Comparison of ENCODE assay signal across 9 mouse cellular contexts in genomic region chr1:191403074-191403473, GRCm38 (mm10). TPM values are rescaled to one million over a fixed set of nuclear protein-coding genes. Genes with fewer than 3 reads are reported as not detected.
DNase-seq lines count a peak whose midpoint lies in the region; ATAC-seq and TF ChIP-seq lines count a peak whose summit lies in the region.
"Had no signal": no experiment of that assay in that cellular context is flagged by ENCODE, and none has a peak within 500 bp of the region (broad histone marks: within the 10 kb centered on the region; RNA-seq: fewer than 3 reads in every experiment).

Gene Ppp2r5a, minus strand, starts transcription at chr1:191403272.

- H3K4me1 ChIP-seq in hindbrain, embryonic 12.5 days = no peaks in the 10 kb centered on the region
- H3K4me1 ChIP-seq in hindbrain, embryonic 13.5 days (replicated peaks) = no peaks in the 10 kb centered on the region
- H3K4me1 ChIP-seq in CH12.LX (ENCODE audit: control insufficient read depth in 1 of 2, insufficient read depth in 2 of 2) = peaks cover 8 to 29% of the 10 kb centered on the region in 2 experiments; a peak in 3 of 4 replicates
- H3K4me1 ChIP-seq in embryonic facial prominence, embryonic 13.5 days = peaks cover 4% of the 10 kb centered on the region; the same call in 1 of the 2 replicates
- peaks cover 4% of the 10 kb centered on the region for H3K4me1 ChIP-seq in liver, embryonic 13.5 days (replicated peaks)

- TF ChIP-seq POLR2A in CH12.LX (IDR thresholded peaks at IDR 0.05; ENCODE audit: low read depth, low read length) = no peak

- H3K79me2 ChIP-seq in CH12.LX (replicated peaks; ENCODE audit: control insufficient read depth, extremely low read depth, insufficient read depth, poor library complexity, severe bottlenecking) = no peaks in the 10 kb centered on the region

- no peak within 1 kb of the TSS for H3K4me3 ChIP-seq in hindbrain, embryonic 12.5 days
- no peak within 1 kb of the TSS for H3K4me3 ChIP-seq in hindbrain, embryonic 13.5 days
- no peak within 1 kb of the TSS for H3K4me3 ChIP-seq in CH12.LX (replicated peaks in 1 of 3; ENCODE audit: low read depth in 2 of 3, low read length in 2 of 3, poor library complexity in 1 of 3)
- H3K4me3 ChIP-seq in embryonic facial prominence, embryonic 13.5 days = no peak within 1 kb of the TSS
- no peak within 1 kb of the TSS for H3K4me3 ChIP-seq in liver, embryonic 13.5 days (replicated peaks)
- H3K4me3 ChIP-seq: neural tube, embryonic 13.5 days had no signal

- no peaks in the 10 kb centered on the region for H3K27me3 ChIP-seq in hindbrain, embryonic 12.5 days
- 0 out of 2 replicates have a peak, but pooled peaks cover 3% of the 10 kb centered on the region for H3K27me3 ChIP-seq in hindbrain, embryonic 13.5 days
- peaks cover 3% of the 10 kb centered on the region for H3K27me3 ChIP-seq in CH12.LX (replicated peaks)
- 0 out of 2 replicates have a peak, but pooled peaks cover 3% of the 10 kb centered on the region for H3K27me3 ChIP-seq in embryonic facial prominence, embryonic 13.5 days
- no peaks in the 10 kb centered on the region for H3K27me3 ChIP-seq in liver, embryonic 13.5 days

- no peak for TF ChIP-seq RAD21 in CH12.LX (IDR thresholded peaks at IDR 0.05; ENCODE audit: low read depth, low read length)

- intact Hi-C loops in heart, postnatal 14 days (cut with DNase I) = loop anchor here (10.0 kb wide), 1 partner anchor 412 kb away; no protein-coding TSS in a partner anchor

- TF ChIP-seq CTCF in CH12.LX (conservative IDR thresholded peaks at IDR 0.05 in 1 of 2, IDR thresholded peaks at IDR 0.05 in 1 of 2; ENCODE audit: low read depth in 2 of 2, low read length in 2 of 2) = no peak

- no peak for TF ChIP-seq EP300 in CH12.LX (IDR thresholded peaks at IDR 0.05; ENCODE audit: low read length)

- 58% methylated on average over 5 of the region's 5 CpGs for WGBS in hindbrain, embryonic 12.5 days
- WGBS in hindbrain, embryonic 13.5 days = 70% methylated on average over 5 of the region's 5 CpGs
- 56% methylated on average over 5 of the region's 5 CpGs for WGBS in embryonic facial prominence, embryonic 13.5 days
- 26% methylated on average over 5 of the region's 5 CpGs for WGBS in liver, embryonic 13.5 days (ENCODE audit: insufficient replicate concordance)

- H3K9ac ChIP-seq in hindbrain, embryonic 12.5 days = no peak within 1 kb of the TSS
- H3K9ac ChIP-seq in hindbrain, embryonic 13.5 days = no peak within 1 kb of the TSS
- no peak within 1 kb of the TSS for H3K9ac ChIP-seq in CH12.LX (ENCODE audit: insufficient read depth, low read depth)
- no peak within 1 kb of the TSS for H3K9ac ChIP-seq in embryonic facial prominence, embryonic 13.5 days
- H3K9ac ChIP-seq in liver, embryonic 13.5 days = no peak within 1 kb of the TSS
- H3K9ac ChIP-seq: neural tube, embryonic 13.5 days had no signal

- H3K9me3 ChIP-seq in hindbrain, embryonic 12.5 days (replicated peaks) = no peaks in the 10 kb centered on the region
- no peaks in the 10 kb centered on the region for H3K9me3 ChIP-seq in hindbrain, embryonic 13.5 days
- no peaks in the 10 kb centered on the region for H3K9me3 ChIP-seq in CH12.LX (replicated peaks; ENCODE audit: low read length)
- no peaks in the 10 kb centered on the region for H3K9me3 ChIP-seq in embryonic facial prominence, embryonic 13.5 days
- no peaks in the 10 kb centered on the region for H3K9me3 ChIP-seq in liver, embryonic 13.5 days (replicated peaks)
- H3K9me3 ChIP-seq: neural tube, embryonic 13.5 days had no signal

- H3K27ac ChIP-seq in hindbrain, embryonic 12.5 days = no peak within 1 kb of the TSS
- no peak within 1 kb of the TSS for H3K27ac ChIP-seq in hindbrain, embryonic 13.5 days
- H3K27ac ChIP-seq in CH12.LX (ENCODE audit: insufficient read depth, low read depth) = no peak within 1 kb of the TSS
- H3K27ac ChIP-seq in embryonic facial prominence, embryonic 13.5 days = no peak within 1 kb of the TSS
- no peak within 1 kb of the TSS for H3K27ac ChIP-seq in liver, embryonic 13.5 days
- H3K27ac ChIP-seq: neural tube, embryonic 13.5 days had no signal

- no peak for ATAC-seq in hindbrain, embryonic 12.5 days (ENCODE audit: low FRiP score)
- no peak for ATAC-seq in hindbrain, embryonic 13.5 days (ENCODE audit: low FRiP score)
- no peak for ATAC-seq in embryonic facial prominence, embryonic 13.5 days (ENCODE audit: insufficient number of reproducible peaks, insufficient read depth, low FRiP score, low TSS enrichment, low read depth)
- no peak for ATAC-seq in liver, embryonic 13.5 days (ENCODE audit: low read depth)

- H3K36me3 ChIP-seq in hindbrain, embryonic 12.5 days = no peaks in the 10 kb centered on the region
- H3K36me3 ChIP-seq in hindbrain, embryonic 13.5 days = no peaks in the 10 kb centered on the region
- no peaks in the 10 kb centered on the region for H3K36me3 ChIP-seq in CH12.LX (replicated peaks in 1 of 2; ENCODE audit: control insufficient read depth in 1 of 2, insufficient read depth in 1 of 2, low read length in 1 of 2)
- no peaks in the 10 kb centered on the region for H3K36me3 ChIP-seq in embryonic facial prominence, embryonic 13.5 days
- no peaks in the 10 kb centered on the region for H3K36me3 ChIP-seq in liver, embryonic 13.5 days
- H3K36me3 ChIP-seq: neural tube, embryonic 13.5 days had no signal

- no peak within 1 kb of the TSS for H3K4me2 ChIP-seq in hindbrain, embryonic 12.5 days (replicated peaks)
- H3K4me2 ChIP-seq in hindbrain, embryonic 13.5 days = no peak within 1 kb of the TSS
- no peak within 1 kb of the TSS for H3K4me2 ChIP-seq in CH12.LX (ENCODE audit: insufficient read depth, low read depth, poor library complexity, severe bottlenecking)
- no peak within 1 kb of the TSS for H3K4me2 ChIP-seq in embryonic facial prominence, embryonic 13.5 days
- H3K4me2 ChIP-seq in liver, embryonic 13.5 days = no peak within 1 kb of the TSS
- H3K4me2 ChIP-seq: neural tube, embryonic 13.5 days had no signal

- DNase-seq in CH12.LX (ENCODE audit: extremely low read depth) = no peak
- no peak for DNase-seq in heart, postnatal 14 days
- no peak for DNase-seq in liver, embryonic 13.5 days
- no peak for DNase-seq in embryo, embryonic 9.5 days (ENCODE audit: extremely low spot score)
- DNase-seq in spleen, postnatal 4 days (ENCODE audit: low spot score in 2 of 2) = no peak

- in situ Hi-C loops in CH12.LX (cut with MboI; ENCODE audit: low pct_ligation_motif_present, low pct_unique_long_range_greater_than_20kb, low sequenced_read_pairs) = no loop called here

- dilution Hi-C loops in CH12.LX (cut with MboI; ENCODE audit: extremely low pct_ligation_motif_present, extremely low pct_unique_long_range_greater_than_20kb, low sequenced_read_pairs) = no loop called here

TF ChIP-seq in CH12.LX, 34 proteins besides CTCF, POLR2A, EP300 and RAD21:
- no peak for TF ChIP-seq JUN (IDR thresholded peaks at IDR 0.05; ENCODE audit: insufficient read depth, low read depth, low read length)
- no peak for TF ChIP-seq KAT2A (IDR thresholded peaks at IDR 0.05; ENCODE audit: insufficient replicate concordance, low read length)
- TF ChIP-seq GABPA (IDR thresholded peaks at IDR 0.05; ENCODE audit: insufficient replicate concordance, low read depth, low read length) = no peak
- no peak for TF ChIP-seq PAX5 (IDR thresholded peaks at IDR 0.05; ENCODE audit: low read length)
- TF ChIP-seq SMC3 (IDR thresholded peaks at IDR 0.05; ENCODE audit: low read depth, low read length) = no peak
- no peak for TF ChIP-seq RCOR1 (conservative IDR thresholded peaks at IDR 0.05; ENCODE audit: low read depth, low read length)
- TF ChIP-seq E2F4 (IDR thresholded peaks at IDR 0.05; ENCODE audit: insufficient replicate concordance, low read depth, low read length) = no peak
- TF ChIP-seq NRF1 (IDR thresholded peaks at IDR 0.05; ENCODE audit: low read depth, low read length) = no peak
- no peak for TF ChIP-seq USF1 (IDR thresholded peaks at IDR 0.05; ENCODE audit: low read depth, low read length)
- no peak for TF ChIP-seq ELF1 (IDR thresholded peaks at IDR 0.05; ENCODE audit: low read depth, low read length)
- no peak for TF ChIP-seq ZNF384 (IDR thresholded peaks at IDR 0.05; ENCODE audit: low read depth, low read length)
- TF ChIP-seq USF2 (conservative IDR thresholded peaks at IDR 0.05; ENCODE audit: low read depth, low read length) = no peak
- no peak for TF ChIP-seq MYC (IDR thresholded peaks at IDR 0.05; ENCODE audit: low read depth, low read length)
- no peak for TF ChIP-seq ZMIZ1 (IDR thresholded peaks at IDR 0.05; ENCODE audit: low read depth, low read length)
- no peak for TF ChIP-seq MAFK (IDR thresholded peaks at IDR 0.05; ENCODE audit: insufficient replicate concordance, low read length)
- no peak for TF ChIP-seq ZC3H11A (IDR thresholded peaks at IDR 0.05; ENCODE audit: low read depth, low read length)

RNA-seq across cellular contexts. Expression of gene Ppp2r5a, which starts in this region (rescaled TPM):
- 13.9 and 14.9 TPM in 2 replicates for polyA plus RNA-seq in hindbrain, embryonic 12.5 days (2016; fragmentation: Nextera tagmentation; extraction: Ambion mirVana)
- 5.3 and 7.5 TPM in 2 replicates for polyA plus RNA-seq in hindbrain, embryonic 13.5 days (2015; fragmentation: Nextera tagmentation; extraction: Ambion mirVana)
- total RNA-seq in CH12.LX (2012; rRNA removed) (58.9 and 62.0 TPM in 2 replicates), CH12.LX (2014; rRNA removed) (96.7 and 102 TPM in 2 replicates)
- polyA plus RNA-seq in CH12.LX (2012; ENCODE audit: insufficient read length, low read depth) = 40.3 and 42.6 TPM in 2 replicates
- polyA plus RNA-seq in embryonic facial prominence, embryonic 13.5 days (2015; fragmentation: Nextera tagmentation; extraction: Ambion mirVana) = 14.4 and 18.6 TPM in 2 replicates
- total RNA-seq in heart, postnatal 14 days (2021) = 100 to 1,000 TPM; 116 to 118 TPM
- polyA plus RNA-seq in liver, embryonic 13.5 days (2015; fragmentation: Nextera tagmentation; extraction: Ambion mirVana) = 13.6 and 15.6 TPM in 2 replicates
